Mouse (Mus musculus) C2C12 (cell line): ENCODE data around the gene Prnd.

ENCODE experiments used
- CEBPB ChIP-seq: IDR thresholded peaks from one replicate; pipeline ENCODE4 v1.6.1; 2011; ENCODE audit warnings: low read depth, mild to moderate bottlenecking, control low read depth, moderate library complexity
- CTCF ChIP-seq: IDR thresholded peaks from one replicate; pipeline ENCODE4 v1.5.1; 2011; ENCODE audit not compliant: control insufficient read depth, insufficient read depth, insufficient read length
- MAX ChIP-seq: IDR thresholded peaks from one replicate; pipeline ENCODE4 v1.6.1; 2011; ENCODE audit warnings: mild to moderate bottlenecking, control low read depth
- USF1 ChIP-seq: IDR thresholded peaks from one replicate; pipeline ENCODE4 v1.6.1; 2011; ENCODE audit warnings: low read depth, mild to moderate bottlenecking, control low read depth, moderate library complexity

DNA sequence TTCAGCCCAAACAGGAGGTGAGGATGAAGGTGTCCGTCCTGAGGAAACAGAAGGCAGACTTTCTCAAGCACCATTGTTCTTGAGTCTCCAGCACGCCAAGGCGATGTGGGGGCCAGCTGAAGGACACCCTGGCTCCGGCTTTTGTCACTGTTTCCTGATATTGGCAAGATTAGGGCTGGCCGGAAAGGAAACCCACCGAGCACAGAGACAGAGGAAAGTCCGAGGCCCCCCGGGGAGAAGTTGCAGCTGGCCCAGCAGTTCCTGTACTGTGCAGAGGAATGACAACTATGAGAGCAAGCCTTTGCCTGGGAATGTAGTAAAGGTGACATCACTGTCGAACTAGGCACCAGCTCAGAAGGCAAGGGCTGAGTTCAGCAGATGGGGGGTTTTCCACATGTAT, 30.2 kb downstream of the Prnd start:
- TF ChIP-seq CTCF (no peak), USF1 (no peak), CEBPB (no peak), MAX (no peak)
